Mouse (Mus musculus): Measurements from ENCODE around the gene Dcps. TPM values are rescaled to one million over a fixed set of nuclear protein-coding genes. Genes with fewer than 3 reads are reported as not detected.

The Dcps gene
- polyA plus RNA-seq, 1 experiment from 2014 or later = 68.9 TPM

DNA sequence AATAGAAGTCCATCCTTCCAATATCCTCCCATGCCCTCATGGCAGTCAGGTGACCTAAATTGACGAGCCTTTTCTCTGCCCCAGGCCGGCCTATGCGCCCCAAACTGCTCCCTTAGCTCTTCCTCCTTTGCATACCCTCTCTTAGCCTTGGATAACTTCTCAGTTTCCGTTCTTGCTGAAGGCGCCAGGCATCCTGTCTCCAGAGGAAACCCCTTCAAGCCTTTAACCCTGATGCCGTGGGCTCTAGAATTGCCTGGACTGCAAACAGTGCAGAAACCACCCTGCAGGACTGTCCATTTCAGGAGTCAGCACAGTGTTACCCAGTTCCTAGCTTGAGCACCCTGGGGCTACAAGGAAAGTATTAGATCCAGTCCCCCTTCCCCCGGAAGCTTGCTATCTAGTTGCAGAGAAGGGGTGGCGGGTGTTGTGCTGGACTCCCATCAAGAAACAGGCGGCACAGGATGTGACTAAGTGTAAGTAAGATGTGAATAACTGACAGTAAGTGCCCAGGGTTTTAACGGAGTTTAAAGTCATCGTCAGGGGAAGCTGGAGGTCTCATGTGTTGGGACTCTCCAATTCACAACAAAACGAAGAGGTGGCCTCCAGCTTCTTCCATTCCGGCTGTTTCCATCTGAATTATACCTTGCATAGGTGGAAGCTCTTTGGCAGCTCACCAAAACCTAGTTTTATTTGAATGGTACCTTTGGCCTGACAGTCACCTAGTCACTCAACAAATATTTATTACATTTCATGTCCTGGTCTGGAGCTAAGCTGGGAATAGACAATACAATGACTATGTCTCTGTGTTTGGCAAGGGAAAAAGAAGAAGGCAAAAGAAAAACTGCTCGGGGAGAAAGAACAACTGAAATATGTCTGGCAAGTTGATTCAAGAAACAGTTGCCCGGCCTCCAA, 58.2 kb downstream of the Dcps start:
- H3K27ac ChIP-seq (ENCODE audit: low read length) = peak overlapping the region; percentile 91
- H3K9ac ChIP-seq (ENCODE audit: low read length) = peak overlapping the region; percentile 93
- WGBS = 26% methylated on average over 15 of the region's 15 CpGs
- no peaks in the 10 kb centered on the region for H3K9me3 ChIP-seq (replicated peaks; ENCODE audit: control insufficient read depth, low read length)
- peaks cover 28% of the 10 kb centered on the region for H3K4me1 ChIP-seq (ENCODE audit: control insufficient read depth, insufficient read depth, low read length)
- H3K36me3 ChIP-seq (ENCODE audit: control insufficient read depth, insufficient read depth, low read length) = no peaks in the 10 kb centered on the region
- peak overlapping the region; percentile 67 for H3K4me2 ChIP-seq (ENCODE audit: low read depth, low read length)
- ATAC-seq (ENCODE audit: insufficient read depth, low FRiP score) = peak; percentile 17; the same call in 1 of the 2 replicates
- H3K4me3 ChIP-seq (replicated peaks; ENCODE audit: low read length) = peak overlapping the region; percentile 76
- H3K27me3 ChIP-seq (ENCODE audit: control insufficient read depth, insufficient read depth, low read length) = no peaks in the 10 kb centered on the region

DNA sequence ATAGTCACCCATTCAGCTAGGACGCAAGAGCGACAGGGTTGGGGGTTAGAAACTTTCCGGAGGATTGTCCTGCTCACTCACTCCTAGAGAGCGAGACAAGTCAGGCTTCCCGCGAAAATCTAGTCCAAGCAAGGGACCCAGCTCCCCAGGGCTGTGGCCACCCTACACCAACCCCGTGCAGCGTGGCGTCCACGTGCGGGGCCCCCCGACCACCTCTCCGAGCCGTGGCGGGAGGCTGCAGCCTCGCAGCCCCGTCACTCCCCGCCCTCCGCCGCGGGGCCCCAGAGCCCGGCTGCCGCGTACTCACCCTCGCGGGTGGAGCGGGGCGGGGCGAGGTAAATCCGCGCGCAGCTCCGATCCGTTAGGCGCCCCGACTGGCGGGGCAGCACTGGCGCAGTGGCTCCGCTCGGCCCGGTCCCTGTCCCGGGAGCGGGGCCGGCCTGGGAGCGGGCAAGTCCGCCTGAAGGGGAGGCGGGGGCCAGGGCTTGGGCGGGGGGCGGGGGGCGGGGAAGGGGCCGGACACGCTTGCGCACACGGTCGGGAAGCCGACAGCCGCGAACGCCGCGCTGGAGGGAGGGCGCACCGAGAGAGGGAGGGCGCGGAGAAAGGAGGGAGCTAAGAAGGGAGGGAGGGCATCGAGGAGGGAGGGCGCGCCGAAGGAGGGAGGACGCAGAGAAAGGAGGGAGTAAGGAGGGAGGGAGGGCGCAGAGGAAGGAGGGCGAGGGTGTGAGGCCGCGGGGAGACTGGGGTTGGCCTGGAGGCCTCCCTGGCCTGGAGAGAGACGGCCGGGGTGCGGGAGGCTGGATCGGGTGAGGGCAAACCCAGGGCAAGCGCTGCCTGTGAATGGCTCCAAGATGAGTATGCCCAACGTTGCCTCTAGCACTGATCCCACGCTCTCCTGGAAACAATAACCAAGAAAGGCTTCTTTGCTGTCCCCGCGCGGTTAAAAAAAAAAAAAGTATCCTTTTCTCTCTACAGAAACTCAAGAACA, 59.2 kb downstream of the Dcps start:
- Histone ChIP-seq H3K9me3 (replicated peaks; ENCODE audit: control insufficient read depth, low read length) (no peaks in the 10 kb centered on the region), H3K36me3 (ENCODE audit: control insufficient read depth, insufficient read depth, low read length) (no peaks in the 10 kb centered on the region), H3K4me3 (replicated peaks; ENCODE audit: low read length) (peak overlapping the region; percentile 76), H3K4me1 (ENCODE audit: control insufficient read depth, insufficient read depth, low read length) (peaks cover 37% of the 10 kb centered on the region), H3K9ac (ENCODE audit: low read length) (peak overlapping the region; percentile 93), H3K27me3 (ENCODE audit: control insufficient read depth, insufficient read depth, low read length) (no peaks in the 10 kb centered on the region), H3K27ac (ENCODE audit: low read length) (peak overlapping the region; percentile 91), H3K4me2 (ENCODE audit: low read depth, low read length) (peak overlapping the region; percentile 67)
- WGBS = under 1% methylated on average over 71 of the region's 84 CpGs
- ATAC-seq (ENCODE audit: insufficient read depth, low FRiP score) = peak; percentile 90

DNA sequence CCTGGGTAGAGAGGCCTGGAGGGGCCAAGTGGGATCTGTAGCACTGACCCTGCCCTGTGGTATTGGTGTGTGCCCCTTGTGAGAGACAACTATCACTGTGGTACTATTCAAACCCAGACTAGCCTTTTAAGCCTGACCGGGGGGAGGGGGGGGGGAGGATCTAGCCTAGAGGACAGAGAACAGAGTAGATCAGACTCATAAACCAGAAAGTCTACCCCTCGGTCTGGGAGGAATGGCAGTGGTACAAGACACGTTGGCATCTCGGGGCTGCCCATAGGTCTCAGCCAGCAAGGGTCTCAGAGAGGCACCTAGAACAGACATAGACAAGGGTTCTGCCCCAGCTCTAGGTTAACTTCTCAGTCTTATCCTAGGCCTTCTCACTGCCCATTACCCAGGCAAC, 60.1 kb downstream of the Dcps start:
- Histone ChIP-seq H3K9me3 (replicated peaks; ENCODE audit: control insufficient read depth, low read length) (no peaks in the 10 kb centered on the region), H3K4me2 (ENCODE audit: low read depth, low read length) (peak overlapping the region; percentile 67), H3K27ac (ENCODE audit: low read length) (peak overlapping the region; percentile 77; the same call in 1 of the 2 replicates), H3K27me3 (ENCODE audit: control insufficient read depth, insufficient read depth, low read length) (no peaks in the 10 kb centered on the region), H3K36me3 (ENCODE audit: control insufficient read depth, insufficient read depth, low read length) (no peaks in the 10 kb centered on the region), H3K4me3 (replicated peaks; ENCODE audit: low read length) (peak overlapping the region; percentile 76), H3K9ac (ENCODE audit: low read length) (peak overlapping the region; percentile 93), H3K4me1 (ENCODE audit: control insufficient read depth, insufficient read depth, low read length) (peaks cover 42% of the 10 kb centered on the region)
- no peak for ATAC-seq (ENCODE audit: insufficient read depth, low FRiP score)
- 34% methylated on average over 4 of the region's 4 CpGs for WGBS

DNA sequence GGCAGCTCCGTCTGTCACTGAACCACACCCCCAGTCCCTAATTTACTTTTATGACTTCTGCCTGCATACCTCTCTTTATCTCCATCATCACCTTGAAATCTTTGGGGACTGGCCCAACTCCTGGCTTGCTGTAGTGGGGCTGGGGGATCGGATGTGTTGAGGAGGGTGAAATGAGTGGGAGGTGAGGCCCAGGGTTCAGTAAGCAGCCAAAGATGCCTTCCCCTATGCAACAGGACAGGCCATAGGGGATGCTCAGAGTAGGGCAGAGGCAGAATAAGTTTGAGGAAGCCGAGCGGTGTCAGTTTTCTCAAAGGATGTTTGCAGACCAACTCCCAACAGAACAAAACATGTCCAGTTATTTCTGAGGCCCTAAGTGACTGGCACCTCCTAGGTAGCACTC, 60.6 kb downstream of the Dcps start:
- Histone ChIP-seq H3K27me3 (ENCODE audit: control insufficient read depth, insufficient read depth, low read length) (no peaks in the 10 kb centered on the region), H3K36me3 (ENCODE audit: control insufficient read depth, insufficient read depth, low read length) (no peaks in the 10 kb centered on the region), H3K9ac (ENCODE audit: low read length) (peak overlapping the region; percentile 93), H3K9me3 (replicated peaks; ENCODE audit: control insufficient read depth, low read length) (no peaks in the 10 kb centered on the region), H3K4me2 (ENCODE audit: low read depth, low read length) (peak overlapping the region; percentile 67), H3K4me1 (ENCODE audit: control insufficient read depth, insufficient read depth, low read length) (peaks cover 46% of the 10 kb centered on the region), H3K27ac (ENCODE audit: low read length) (no peak overlapping the region), H3K4me3 (replicated peaks; ENCODE audit: low read length) (peak overlapping the region; percentile 76)
- 59% methylated on average over 3 of the region's 4 CpGs for WGBS
- ATAC-seq (ENCODE audit: insufficient read depth, low FRiP score) = no peak

DNA sequence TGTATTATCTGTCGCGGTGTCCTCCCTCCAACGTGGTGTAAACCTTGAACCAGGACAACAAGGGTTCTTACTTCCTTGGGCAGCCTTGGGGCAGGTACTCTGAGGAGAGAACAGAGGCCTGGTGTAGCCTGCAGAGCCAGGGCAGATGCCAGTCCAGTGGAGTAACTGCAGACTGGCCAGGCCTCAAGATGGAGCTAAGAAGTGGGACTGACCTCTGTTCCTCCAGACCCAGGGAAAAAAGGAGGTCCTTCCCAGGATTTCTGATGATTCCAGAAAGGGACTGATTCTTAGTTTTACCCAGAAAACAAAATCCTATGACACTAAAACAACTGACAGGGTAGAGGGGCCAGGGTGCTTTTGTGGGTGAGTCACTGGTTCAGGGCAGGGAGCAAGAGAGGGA, 61.6 kb downstream of the Dcps start:
- no peak overlapping the region for H3K27ac ChIP-seq (ENCODE audit: low read length)
- H3K9me3 ChIP-seq (replicated peaks; ENCODE audit: control insufficient read depth, low read length) = no peaks in the 10 kb centered on the region
- peaks cover 57% of the 10 kb centered on the region for H3K4me1 ChIP-seq (ENCODE audit: control insufficient read depth, insufficient read depth, low read length)
- H3K27me3 ChIP-seq (ENCODE audit: control insufficient read depth, insufficient read depth, low read length) = no peaks in the 10 kb centered on the region
- WGBS = 87% methylated on average over 3 of the region's 3 CpGs
- H3K4me3 ChIP-seq (replicated peaks; ENCODE audit: low read length) = no peak overlapping the region
- no peak for ATAC-seq (ENCODE audit: insufficient read depth, low FRiP score)
- 0 out of 2 replicates have a peak overlapping the region, but pooled peaks have one; percentile 67 for H3K4me2 ChIP-seq (ENCODE audit: low read depth, low read length)
- H3K36me3 ChIP-seq (ENCODE audit: control insufficient read depth, insufficient read depth, low read length) = no peaks in the 10 kb centered on the region
- no peak overlapping the region for H3K9ac ChIP-seq (ENCODE audit: low read length)

DNA sequence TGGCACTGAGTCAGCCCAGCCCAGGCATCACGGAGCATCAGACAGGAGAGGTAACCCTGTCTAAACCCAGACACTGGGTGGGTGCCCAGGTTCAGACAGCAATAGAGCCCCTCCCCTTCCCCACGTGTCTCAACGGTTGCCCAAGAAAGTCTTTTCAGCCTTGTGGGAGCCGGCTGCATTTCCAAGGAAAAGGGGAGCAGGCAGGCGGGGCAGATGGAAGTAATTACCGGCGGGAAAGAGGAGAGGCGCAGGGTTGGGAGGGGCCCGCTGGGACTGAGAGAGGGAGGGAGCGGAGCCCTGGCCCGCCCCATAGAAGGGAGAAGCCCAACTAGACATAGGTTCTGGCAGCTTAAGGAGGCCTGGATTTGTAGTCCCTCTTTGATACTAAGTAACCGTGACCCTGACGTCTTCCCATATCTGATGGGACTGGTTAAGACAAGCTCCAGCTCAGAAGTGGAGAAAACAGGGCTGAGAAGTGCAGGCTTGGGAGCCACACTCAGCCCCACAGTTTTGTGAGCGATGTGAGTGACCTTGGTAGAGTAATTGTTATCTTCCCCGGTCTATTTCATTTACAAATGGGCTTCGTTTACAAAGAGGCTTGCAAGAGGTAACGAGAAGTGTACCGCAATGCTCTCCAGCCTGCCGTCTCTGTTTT, 63.8 kb downstream of the Dcps start:
- Histone ChIP-seq H3K27me3 (ENCODE audit: control insufficient read depth, insufficient read depth, low read length) (no peaks in the 10 kb centered on the region), H3K9me3 (replicated peaks; ENCODE audit: control insufficient read depth, low read length) (no peaks in the 10 kb centered on the region), H3K4me1 (ENCODE audit: control insufficient read depth, insufficient read depth, low read length) (peaks cover 60% of the 10 kb centered on the region), H3K36me3 (ENCODE audit: control insufficient read depth, insufficient read depth, low read length) (no peaks in the 10 kb centered on the region), H3K4me3 (replicated peaks; ENCODE audit: low read length) (peak overlapping the region; percentile 21; the same call in 1 of the 2 replicates), H3K27ac (ENCODE audit: low read length) (peak overlapping the region; percentile 67; the same call in 1 of the 2 replicates), H3K9ac (ENCODE audit: low read length) (peak overlapping the region; percentile 13; the same call in 1 of the 2 replicates), H3K4me2 (ENCODE audit: low read depth, low read length) (peak overlapping the region; percentile 38)
- 24% methylated on average over 19 of the region's 19 CpGs for WGBS
- ATAC-seq (ENCODE audit: insufficient read depth, low FRiP score) = peak; percentile 46; the same call in 1 of the 2 replicates

DNA sequence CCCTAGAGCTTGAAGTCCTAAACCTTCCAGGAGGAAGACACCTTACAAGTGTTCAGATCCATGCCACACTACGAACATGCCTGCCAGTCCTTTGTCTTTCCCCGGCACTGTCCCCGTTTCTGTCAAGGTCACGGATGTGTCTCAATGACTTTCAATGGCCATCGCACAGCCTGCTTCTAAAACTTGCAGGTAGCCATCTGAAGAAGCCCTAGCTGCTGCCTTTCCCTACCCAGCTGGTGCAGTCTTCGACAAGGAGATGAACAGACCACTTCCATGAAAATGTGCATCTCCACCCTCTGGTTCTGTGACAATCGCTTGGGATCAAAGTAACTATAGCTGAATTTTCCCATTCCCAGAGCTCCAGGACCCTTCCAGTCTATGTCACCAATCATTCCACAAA, 64.4 kb downstream of the Dcps start:
- H3K36me3 ChIP-seq (ENCODE audit: control insufficient read depth, insufficient read depth, low read length) = no peaks in the 10 kb centered on the region
- ATAC-seq (ENCODE audit: insufficient read depth, low FRiP score) = no peak
- H3K4me2 ChIP-seq (ENCODE audit: low read depth, low read length) = peak overlapping the region; percentile 38
- H3K27me3 ChIP-seq (ENCODE audit: control insufficient read depth, insufficient read depth, low read length) = no peaks in the 10 kb centered on the region
- peak overlapping the region; percentile 13; the same call in 1 of the 2 replicates for H3K9ac ChIP-seq (ENCODE audit: low read length)
- no peak overlapping the region; the same call in 1 of the 2 replicates for H3K4me3 ChIP-seq (replicated peaks; ENCODE audit: low read length)
- peaks cover 61% of the 10 kb centered on the region for H3K4me1 ChIP-seq (ENCODE audit: control insufficient read depth, insufficient read depth, low read length)
- no peaks in the 10 kb centered on the region for H3K9me3 ChIP-seq (replicated peaks; ENCODE audit: control insufficient read depth, low read length)
- 77% methylated on average over 7 of the region's 7 CpGs for WGBS
- peak overlapping the region; percentile 67; the same call in 1 of the 2 replicates for H3K27ac ChIP-seq (ENCODE audit: low read length)

DNA sequence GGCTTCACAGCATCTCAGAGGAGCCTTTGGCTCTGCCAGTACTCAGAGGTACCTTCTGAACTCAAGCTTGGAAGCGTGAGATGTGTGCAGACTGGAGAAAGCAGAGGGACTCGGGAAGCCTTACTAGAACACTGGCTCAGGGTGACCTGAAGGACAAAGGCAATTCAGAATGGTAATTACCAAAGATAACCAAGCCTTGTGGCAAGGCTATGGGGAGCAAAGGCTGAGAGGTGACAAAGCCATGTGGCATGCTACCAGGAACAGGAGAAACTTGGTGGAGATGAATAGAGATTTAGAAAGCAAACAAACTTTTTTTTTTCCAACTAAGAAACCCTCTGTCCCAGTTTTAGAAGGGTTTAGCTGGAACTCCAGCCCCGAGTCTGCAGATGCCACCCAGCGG, 65.3 kb downstream of the Dcps start:
- Histone ChIP-seq H3K27me3 (ENCODE audit: control insufficient read depth, insufficient read depth, low read length) (no peaks in the 10 kb centered on the region), H3K4me3 (replicated peaks; ENCODE audit: low read length) (no peak overlapping the region), H3K9me3 (replicated peaks; ENCODE audit: control insufficient read depth, low read length) (no peaks in the 10 kb centered on the region), H3K27ac (ENCODE audit: low read length) (peak overlapping the region; percentile 67), H3K36me3 (ENCODE audit: control insufficient read depth, insufficient read depth, low read length) (no peaks in the 10 kb centered on the region), H3K4me1 (ENCODE audit: control insufficient read depth, insufficient read depth, low read length) (peaks cover 70% of the 10 kb centered on the region), H3K9ac (ENCODE audit: low read length) (no peak overlapping the region), H3K4me2 (ENCODE audit: low read depth, low read length) (no peak overlapping the region)
- peak; percentile 35; the same call in 1 of the 2 replicates for ATAC-seq (ENCODE audit: insufficient read depth, low FRiP score)
- 64% methylated on average over 4 of the region's 4 CpGs for WGBS

Measured in stomach, embryonic 16.5 days (tissue).